Mouse (Mus musculus) heart, postnatal 10 days (tissue): ENCODE measurements at regions not wholly inside any gene's neighbourhood (a gene's known extent, or its start where the extent isn't known, plus 50 kb on each side); places are given as distances from the start of the nearest gene placed in this dataset.
A peak's percentile ranks its signal among the peaks of the same experiment; 100 is the strongest.

ENCODE experiments used
- DNase-seq, 2 experiments: peaks; one replicate each; pipeline ENCODE4 v3.0.0; 2021
- intact Hi-C: fragments of 180-260 bp; cut with DNase I; formaldehyde crosslinking; loops from one replicate; pipeline ENCODE4 v1.15.1; 2025

DNA sequence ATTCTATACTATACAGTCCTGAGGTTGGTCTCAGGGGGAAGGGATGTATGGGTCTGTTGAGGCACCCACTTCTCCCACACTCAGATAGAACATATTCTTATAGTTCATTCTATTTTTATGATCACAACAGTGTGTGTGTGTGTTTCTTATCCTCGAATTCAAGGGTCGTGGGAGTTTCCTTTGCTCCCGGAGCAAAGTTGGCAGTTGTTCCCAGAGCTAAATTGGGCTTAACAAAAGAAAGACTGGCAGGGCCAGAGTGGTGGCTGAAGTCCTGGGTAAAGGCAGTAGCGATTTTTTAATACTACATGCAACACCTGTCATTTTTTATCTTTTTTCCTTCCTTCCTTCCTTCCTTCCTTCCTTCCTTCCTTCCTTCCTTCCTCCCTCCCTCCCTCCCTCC lies 131.5 kb upstream of the Sp4 start:
- DNase-seq = peak; percentile 17 to 21
- intact Hi-C loops = no loop called here

DNA sequence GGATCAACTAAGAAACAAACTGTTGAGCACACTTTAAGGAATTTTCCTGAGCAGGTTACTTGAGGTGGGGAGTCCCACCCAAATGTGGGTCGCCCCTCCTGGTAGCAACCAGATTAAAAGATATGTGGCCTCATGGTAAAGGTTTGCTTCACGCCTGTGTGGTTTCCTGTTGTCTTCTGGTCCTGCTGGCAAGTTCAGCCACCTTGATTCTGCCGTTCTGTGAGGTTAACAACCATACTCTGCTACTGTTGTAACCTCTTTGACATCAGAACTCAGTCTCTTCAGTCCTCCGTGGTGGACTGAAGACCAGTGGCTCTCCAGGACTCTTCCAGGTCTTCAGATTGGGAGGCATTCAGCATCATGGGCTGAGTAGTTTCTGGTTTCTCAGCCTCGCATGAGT lies 127.1 kb upstream of the Sp4 start:
- intact Hi-C loops = no loop called here
- DNase-seq = no peak

DNA sequence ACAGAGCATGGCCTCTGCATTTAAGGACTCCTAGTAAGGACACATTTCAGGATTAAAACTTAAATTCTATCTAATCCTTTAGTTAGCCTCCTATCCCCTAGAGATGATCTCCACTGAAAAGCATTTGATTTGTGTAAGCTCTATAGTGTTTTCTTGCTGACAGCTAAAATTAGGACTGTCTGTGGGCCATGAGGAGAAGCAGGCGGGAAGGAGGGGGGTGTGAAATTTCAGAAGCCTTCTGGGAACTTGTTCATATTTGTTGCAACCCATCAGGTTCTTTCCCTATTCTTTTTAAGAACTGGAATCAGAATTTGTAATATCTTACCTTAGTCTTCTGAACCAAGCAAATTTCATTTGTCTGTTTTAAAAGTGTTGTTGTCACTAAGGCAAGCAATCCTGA lies 114.7 kb upstream of the Sp4 start:
- DNase-seq = no peak
- intact Hi-C loops = no loop called here

DNA sequence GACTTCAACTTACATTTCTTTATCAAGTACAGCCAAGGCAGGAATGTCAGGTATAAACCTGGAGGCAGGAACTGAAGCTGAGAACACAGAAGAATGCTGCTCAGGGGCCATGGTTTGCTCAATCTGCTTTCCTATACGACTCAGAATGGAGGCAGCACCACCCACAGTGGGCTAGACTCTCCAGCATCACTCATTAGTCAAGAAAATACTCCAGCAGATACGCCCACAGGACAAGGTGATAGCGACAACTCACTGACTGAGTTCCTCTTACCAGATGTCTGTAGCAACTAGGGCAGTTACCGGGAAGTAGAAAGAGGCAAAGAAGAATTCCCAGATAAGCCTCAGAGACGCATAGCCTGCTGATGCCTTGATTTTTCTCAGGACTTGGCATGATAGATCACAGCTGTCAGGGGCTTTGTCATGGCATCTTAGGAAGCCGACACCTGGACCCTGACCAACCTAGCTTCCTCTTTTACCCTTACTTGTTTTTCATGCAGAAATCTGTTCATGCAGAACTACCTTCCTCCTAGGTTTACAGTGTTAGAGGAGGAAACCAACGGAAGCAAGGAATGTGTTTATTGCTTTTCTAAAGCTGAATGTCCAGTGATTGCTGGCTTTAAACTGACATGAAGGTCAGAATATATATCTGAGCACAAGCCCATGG lies 110.7 kb upstream of the Sp4 start:
- intact Hi-C loops = no loop called here
- no peak for DNase-seq

DNA sequence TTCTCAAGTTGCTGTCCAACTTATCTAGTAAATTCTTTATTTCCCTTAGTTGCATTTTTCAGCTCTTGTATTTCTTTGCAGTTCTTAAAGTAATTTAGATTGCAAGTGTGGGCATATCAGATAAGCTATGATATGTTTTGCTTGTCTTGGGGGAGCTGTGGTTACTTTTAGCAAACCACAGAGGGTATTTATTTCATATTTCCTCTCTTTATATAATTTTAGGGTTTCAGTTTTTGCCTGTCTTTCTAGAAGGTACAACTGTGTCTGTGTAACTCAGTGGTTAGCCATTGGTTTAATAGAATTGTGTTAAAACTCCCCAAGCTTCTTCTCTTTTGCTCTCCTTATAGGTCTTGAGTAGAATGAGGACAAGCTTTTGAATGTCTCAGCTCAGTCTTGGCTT lies 109.7 kb upstream of the Sp4 start:
- intact Hi-C loops = no loop called here
- DNase-seq = no peak

DNA sequence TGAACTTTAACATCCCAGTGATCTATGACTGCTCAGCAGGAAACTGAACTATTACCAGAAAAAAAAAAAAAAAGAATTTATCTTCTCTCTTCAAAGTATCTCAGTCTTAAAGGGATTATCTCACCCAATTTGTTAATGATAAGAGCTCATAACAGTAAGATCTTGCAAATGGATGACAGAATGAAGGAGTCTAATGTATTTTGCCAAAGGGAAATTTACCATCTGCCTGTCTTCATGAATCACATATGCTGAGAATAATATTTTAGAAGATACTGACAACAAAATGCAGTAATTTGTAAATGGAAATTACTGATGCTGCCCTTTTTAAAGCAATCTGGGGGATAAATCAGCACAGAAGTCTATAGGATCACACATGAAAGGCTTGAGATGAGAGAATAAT lies 103.9 kb upstream of the Sp4 start:
- intact Hi-C loops = no loop called here
- no peak for DNase-seq

DNA sequence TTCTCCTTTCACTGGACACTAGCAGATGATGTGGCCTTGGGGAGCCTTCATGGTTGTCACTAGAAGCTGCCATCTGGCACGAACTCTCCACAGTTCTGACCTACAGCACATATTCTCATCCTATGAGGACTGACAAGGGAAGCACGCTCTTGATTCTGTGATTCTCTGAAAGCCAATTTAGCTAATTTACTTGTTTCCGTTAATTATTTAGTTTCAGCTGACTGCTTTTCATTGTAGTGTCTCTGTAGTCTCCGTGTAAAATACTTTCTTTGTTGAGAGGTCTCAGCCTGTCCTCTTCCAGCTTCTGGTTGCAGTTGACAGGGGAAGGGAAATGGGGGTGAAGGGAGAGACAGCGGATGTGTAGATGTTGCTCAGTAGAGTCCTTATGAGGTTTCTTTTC lies 102.9 kb upstream of the Sp4 start:
- no peak for DNase-seq
- intact Hi-C loops = no loop called here

DNA sequence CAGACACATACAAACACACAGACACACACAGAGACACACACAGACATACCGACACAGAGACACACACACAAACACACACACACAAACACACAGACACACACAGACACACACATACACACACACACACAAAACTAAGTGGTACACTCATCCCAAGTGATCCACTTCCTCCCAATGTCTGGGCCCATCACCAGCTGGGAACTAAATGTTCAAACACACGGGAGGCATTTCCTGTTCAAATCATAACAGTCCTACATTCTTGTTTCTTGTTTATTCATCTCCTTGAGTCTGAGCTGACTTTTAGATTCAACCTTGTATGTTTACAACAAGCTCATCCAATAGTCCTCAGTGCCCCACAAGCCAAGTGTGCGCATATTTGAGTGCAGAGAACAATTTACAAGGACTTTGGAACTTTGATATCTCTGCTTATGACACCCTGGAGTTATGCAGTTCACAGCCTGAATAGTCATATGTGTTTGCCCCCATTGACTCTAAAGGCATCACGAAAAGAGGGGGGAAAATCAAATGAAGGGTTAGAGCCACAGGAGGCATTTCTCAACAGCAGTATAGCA lies 102.4 kb upstream of the Sp4 start:
- intact Hi-C loops = no loop called here
- no peak for DNase-seq

DNA sequence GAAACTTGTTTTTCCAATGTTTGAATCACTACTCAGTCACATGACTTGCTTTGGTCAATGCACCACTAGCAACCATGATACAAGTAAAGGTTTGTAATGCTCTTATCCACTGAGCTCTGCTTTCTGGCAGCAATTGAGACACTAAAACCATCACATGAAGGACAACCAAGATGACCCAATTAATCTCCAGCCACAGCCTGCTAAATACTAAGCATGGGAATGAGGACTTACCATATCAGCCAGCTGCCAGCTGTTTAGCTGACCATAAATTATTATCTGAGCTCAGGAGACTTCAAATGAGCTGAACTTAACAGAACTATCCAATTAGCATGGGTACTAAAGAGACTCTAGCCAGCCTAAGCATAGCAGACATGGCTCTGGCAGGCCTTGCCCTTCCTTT lies 100.1 kb upstream of the Sp4 start:
- intact Hi-C loops = no loop called here
- no peak for DNase-seq

DNA sequence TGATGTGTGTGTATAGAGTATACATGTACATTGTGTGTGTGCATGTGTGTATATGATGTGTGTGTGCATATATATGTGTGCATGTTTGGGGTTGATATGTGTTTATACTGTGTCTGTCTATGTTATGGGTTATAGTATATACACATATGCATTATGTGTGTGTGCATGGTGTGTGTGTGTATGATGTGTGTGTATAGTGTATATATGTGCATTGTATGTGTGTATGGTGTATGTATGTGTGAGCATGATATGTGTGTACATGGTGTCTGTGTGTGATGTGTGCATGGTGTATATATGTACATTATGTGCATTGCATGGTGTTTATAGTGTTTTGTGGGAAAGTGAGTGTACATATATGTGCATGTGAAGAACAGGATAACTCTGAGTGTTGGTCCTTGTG lies 90.4 kb upstream of the Sp4 start:
- no peak for DNase-seq
- intact Hi-C loops = no loop called here

DNA sequence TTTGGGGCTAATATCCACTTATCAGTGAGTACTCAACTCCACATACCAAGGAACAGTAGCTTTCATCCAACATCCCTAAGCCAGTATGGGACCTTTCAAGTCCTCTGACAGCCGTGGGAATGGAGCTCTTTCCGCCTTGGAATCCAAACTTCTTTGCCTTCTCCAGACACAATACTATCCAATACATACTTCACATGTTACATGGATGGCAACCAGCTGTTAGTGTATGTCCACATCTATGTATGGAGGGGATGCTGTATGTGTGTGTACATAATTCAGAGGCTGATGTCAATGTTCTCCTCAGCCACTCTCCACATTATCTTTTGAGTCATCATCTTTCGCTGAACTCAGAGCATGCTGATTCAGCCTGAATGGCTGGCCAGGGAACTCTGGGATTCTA lies 79.8 kb upstream of the Sp4 start:
- intact Hi-C loops = no loop called here
- DNase-seq = no peak

DNA sequence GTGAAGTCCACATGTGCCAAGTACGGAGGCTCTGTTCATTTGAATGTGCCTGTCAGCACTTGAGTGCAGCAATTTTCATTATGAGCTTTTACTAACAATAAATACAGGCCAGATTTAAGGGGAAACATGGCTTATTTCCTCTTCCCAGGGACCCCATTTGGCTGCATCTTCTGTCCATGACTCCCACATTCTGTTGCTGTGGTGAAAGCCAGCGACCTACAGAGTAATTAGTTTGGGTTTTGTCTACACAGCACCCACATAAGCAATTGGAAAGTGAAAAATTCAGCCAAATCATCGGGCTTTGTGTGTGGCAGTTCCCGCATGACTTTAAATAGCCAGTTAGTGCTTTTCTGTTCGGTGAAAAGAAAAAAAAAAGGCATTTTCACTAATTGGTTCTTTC lies 76.7 kb upstream of the Sp4 start:
- DNase-seq = no peak
- intact Hi-C loops = no loop called here

DNA sequence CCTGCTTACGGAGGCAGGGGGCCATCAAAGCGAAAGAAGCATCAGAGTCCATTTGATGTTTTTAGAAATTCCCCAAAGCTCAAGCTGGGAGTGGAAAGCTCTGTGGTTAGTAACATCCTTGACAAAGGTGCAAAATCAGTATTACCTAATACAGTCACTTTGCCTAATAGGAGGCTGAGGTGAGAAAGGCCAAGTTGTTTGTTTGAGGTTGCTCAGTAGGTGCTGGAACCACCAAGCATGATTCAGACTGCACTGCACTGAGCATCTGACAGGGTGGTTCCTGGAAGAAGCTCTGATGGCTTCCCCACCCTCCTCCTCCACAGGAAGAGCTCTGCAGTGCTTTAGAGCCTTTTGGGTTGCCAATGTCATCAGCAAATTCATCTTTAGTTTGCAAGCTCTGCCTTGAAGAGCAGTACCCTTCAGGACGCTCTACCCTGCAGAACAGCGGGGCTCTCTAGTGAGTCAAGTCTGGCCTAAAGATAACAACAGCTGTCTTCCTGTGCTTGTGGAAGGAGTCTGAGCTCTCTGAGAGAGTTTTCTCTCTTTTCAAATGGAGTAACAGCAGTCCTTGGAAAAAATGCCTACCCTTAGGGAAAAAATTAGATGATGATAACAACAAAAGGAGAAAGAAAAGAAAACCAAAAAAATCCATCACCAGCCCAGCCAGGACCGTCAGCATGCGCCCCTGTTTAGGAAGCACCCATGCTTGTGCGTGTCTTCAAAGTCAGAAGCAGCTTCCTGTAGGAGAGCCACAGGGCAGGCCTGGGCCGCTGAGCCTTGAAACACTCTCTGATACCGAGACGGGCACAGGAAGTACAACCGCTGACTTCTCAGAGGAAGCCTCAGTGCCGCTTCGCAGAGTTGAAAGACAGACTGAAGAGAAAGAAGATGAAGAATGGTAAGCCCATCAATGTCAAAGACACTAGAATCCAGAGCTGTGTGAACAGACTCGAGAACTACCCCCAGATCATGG lies 75.6 kb upstream of the Sp4 start:
- intact Hi-C loops = no loop called here
- peak in 1 of 2 experiments; percentile 4 for DNase-seq

DNA sequence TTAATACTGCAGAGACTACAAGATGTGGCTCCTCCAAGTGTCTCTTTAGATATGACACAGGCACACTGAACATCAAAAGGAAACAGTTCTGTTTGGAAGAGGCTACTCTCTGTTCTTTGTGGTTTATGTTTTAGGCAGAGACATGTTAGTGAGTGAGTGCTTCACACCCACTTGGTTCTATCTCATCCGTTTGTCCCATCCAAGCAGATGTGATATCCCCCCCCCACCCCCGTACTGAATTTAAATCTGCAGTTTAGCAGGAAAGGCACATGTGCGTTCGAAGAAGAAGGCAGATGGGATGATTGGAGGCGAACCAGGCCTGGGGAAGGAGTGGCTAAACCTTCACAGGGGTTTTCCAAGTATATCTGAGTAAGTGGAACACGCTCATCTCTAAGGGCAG lies 72.0 kb upstream of the Sp4 start:
- no peak for DNase-seq
- intact Hi-C loops = no loop called here

DNA sequence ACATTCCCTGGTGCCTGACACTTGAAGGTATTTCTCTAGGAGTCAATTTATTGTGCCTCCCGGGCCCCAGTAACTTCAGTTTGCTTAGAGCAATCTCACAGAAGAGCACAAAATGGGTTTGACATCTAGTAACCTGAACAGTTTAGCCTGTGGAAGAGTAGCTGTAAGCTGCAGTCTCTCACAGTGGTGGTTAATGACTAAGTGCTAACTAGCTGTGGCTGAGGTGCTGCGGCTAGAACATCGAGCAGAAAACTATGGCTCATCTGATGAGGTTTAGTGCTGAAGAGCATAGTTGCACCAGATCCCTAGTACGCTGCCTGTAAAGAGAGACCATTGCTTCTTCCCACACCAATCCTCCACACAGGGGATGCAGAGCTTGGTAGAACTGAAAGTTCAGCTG lies 70.7 kb upstream of the Sp4 start:
- intact Hi-C loops = no loop called here
- DNase-seq = no peak

DNA sequence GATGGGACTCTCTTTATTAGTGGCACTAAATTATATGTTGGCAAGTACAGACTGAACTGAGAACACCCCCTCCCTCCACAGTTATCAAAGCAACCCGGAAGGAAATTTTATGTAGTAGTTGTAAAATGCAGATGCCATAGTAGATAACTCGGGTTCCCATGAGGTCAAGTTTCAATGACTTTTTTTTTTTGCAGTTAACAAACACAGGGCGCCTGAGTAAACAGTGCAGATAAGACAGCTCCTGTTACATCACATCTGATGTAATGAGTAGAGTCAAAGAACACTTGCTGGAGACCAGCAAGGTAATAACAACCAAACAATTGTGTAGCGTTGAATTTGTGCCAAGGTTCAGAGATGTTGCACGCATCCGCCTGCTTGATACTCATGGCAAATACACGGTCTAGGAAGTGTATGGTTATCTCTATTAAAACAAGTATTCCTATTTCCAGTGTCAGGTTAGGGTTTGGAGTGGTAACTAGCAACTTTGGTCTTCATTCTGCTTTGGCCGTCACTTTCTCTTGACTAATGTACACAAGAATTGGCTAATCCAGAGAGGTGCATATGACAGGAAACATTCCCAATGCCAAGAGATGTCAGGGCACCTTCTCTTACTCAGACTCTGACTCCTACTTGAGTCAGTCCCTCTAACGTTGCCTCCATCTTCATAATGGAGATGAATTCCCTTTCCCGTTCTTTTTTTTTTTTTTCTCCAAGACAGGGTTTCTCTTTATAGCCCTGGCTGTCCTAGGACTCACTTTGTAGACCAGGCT lies 66.3 kb upstream of the Sp4 start:
- intact Hi-C loops = no loop called here
- DNase-seq = no peak

DNA sequence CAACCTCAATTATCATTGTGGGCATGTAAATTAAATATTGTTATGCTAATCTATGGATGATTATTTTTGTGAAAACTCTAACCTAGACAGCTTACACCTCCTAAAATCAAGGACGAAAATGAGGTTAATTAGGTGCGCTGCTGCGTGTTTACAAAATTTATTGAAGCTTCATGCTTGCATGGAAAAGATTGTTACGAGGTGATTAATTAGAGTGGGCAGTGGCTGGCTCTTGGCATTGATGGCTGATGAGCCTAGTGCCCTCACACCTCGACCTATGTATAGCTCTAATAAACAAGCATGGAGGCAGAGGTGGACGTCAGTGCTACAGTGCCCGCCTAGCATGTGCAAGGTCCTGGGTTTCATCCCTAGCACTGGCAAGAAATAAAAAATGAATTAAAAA lies 51.6 kb upstream of the Sp4 start:
- intact Hi-C loops = no loop called here
- no peak for DNase-seq

DNA sequence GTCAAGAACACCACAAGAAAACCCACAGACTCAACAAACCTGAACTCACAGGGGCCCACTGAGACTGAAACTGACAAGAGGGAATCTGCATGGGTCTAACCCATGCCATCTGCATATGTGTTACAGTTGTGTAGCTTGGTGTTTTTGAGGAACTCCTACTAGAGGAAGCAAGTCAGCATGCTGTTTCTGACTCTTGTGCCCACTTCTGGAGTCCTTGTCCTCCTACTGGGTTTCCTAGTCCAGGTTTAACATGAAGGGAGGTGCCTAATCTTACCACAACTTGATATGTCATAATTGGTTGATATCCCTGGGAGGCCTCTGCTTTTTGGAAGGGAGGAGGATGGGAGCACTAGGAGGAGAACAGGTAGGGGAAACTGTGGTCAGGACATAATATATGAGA lies 50.2 kb upstream of the Sp4 start:
- DNase-seq = no peak
- intact Hi-C loops = no loop called here
